In genomic region chr11:54988754-54989349, GRCm38 (mm10) we compare ENCODE assay signal across 11 mouse cellular contexts.
"Had no signal": no experiment of that assay in that cellular context is flagged by ENCODE, and none has a peak within 500 bp of the region (broad histone marks: within the 10 kb centered on the region; RNA-seq: fewer than 3 reads in every experiment).

No protein-coding gene starts in this region.

- H3K36me3 ChIP-seq: midbrain, embryonic 12.5 days had no signal

- ATAC-seq: intestine, postnatal 0 days; lung, postnatal 0 days had no signal

- H3K4me3 ChIP-seq: limb, embryonic 12.5 days; midbrain, embryonic 12.5 days; neural tube, embryonic 13.5 days; stomach, embryonic 15.5 days had no signal

- H3K9me3 ChIP-seq: midbrain, embryonic 12.5 days; neural tube, embryonic 13.5 days; stomach, embryonic 15.5 days had no signal

- H3K27me3 ChIP-seq: limb, embryonic 12.5 days; midbrain, embryonic 12.5 days; neural tube, embryonic 13.5 days; stomach, embryonic 15.5 days had no signal

- H3K4me1 ChIP-seq: limb, embryonic 12.5 days; midbrain, embryonic 12.5 days; neural tube, embryonic 13.5 days; stomach, embryonic 15.5 days had no signal

- H3K9ac ChIP-seq: limb, embryonic 12.5 days; liver, embryonic 14.5 days; midbrain, embryonic 12.5 days; neural tube, embryonic 13.5 days; stomach, embryonic 15.5 days had no signal

- H3K27ac ChIP-seq: limb, embryonic 12.5 days; liver, embryonic 14.5 days; midbrain, embryonic 12.5 days; neural tube, embryonic 13.5 days; stomach, embryonic 15.5 days had no signal

- DNase-seq: kidney, adult 8-10 months; kidney, postnatal 36 days; layer of hippocampus, adult 9-11 months; lung, adult 2 months had no signal

- H3K4me2 ChIP-seq: limb, embryonic 12.5 days; midbrain, embryonic 12.5 days; neural tube, embryonic 13.5 days; stomach, embryonic 15.5 days had no signal
